Mouse (Mus musculus): Measurements from ENCODE around the gene Tmem202. TPM values are rescaled to one million over a fixed set of nuclear protein-coding genes. Genes with fewer than 3 reads are reported as not detected.

The Tmem202 gene
- polyA plus RNA-seq, 1 experiment from 2014 or later, result 0.94 TPM

DNA sequence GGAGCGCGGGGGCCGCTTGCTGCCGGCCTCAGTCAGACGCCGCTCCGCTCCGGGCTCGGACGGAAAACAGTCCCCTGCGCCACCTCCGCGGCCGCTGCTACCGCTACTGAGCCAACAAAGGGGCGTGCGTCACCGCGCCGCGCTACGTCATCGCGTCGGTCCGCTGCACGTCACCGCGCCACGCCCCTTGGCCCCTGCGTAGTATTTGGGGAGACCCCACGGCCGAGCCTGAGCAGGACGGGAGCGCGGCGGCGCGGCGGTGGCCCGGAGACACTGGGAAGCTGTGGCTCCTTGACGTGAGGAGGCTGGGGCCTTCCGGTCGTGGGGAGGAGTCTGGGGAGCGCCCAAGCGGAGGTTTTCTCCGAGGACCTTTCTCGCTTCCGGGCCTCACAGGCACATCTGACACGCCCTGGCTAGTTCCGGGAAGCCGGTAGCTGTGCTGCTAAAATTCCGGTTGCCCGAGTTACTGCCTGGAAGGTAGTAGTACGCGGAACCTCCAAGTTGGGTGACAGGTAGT, 53.0 kb downstream of the Tmem202 start, which contains the start of gene Arih1:
Arih1 (minus strand) TSS at position 70 of the 517 bp plus-strand sequence.
- H3K9me3 ChIP-seq (replicated peaks; ENCODE audit: control insufficient read depth, low read length, poor library complexity, severe bottlenecking), result no peaks in the 10 kb centered on the region
- no peaks in the 10 kb centered on the region for H3K36me3 ChIP-seq (ENCODE audit: control insufficient read depth, insufficient read depth, low read length)
- peak; percentile 99 for ATAC-seq
- WGBS, result under 1% methylated on average over 51 of the region's 56 CpGs
- peaks cover 24% of the 10 kb centered on the region for H3K4me1 ChIP-seq (ENCODE audit: control insufficient read depth, insufficient read depth, low read length)
- H3K27me3 ChIP-seq (ENCODE audit: control insufficient read depth, insufficient read depth, low read depth, low read length), result no peaks in the 10 kb centered on the region
- peak within 1 kb of the TSS; percentile 98 for H3K9ac ChIP-seq (ENCODE audit: low read depth, low read length)
- H3K4me2 ChIP-seq (ENCODE audit: low read length), result peak within 1 kb of the TSS; percentile 98
- peak within 1 kb of the TSS; percentile 99 for H3K27ac ChIP-seq (ENCODE audit: low read length)
- H3K4me3 ChIP-seq (ENCODE audit: low read depth, low read length), result peak within 1 kb of the TSS; percentile 100

DNA sequence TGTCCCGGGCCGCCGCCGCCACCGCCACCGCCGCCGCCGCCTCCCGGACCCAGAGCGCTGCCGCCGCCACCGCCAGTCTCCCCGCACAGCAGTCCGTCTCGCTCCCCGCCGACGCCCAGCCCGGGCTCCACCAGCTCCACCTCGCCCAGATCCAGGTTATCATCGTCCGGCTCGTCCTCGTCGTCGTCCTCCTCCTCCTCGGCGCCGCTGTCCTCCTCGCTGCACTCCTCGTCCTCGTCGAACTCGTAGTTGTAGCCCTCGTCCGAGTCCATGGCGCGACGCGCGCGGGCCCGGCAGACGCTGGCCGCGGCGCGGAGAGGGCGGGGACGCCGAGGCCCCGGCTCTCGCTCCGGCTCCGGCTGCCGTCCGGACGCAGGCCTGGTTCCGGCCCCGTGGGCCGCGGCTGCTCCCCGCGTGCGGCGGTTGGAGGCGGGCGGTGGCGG, 53.5 kb downstream of the Tmem202 start:
- no peaks in the 10 kb centered on the region for H3K36me3 ChIP-seq (ENCODE audit: control insufficient read depth, insufficient read depth, low read length)
- peak overlapping the region; percentile 98 for H3K4me2 ChIP-seq (ENCODE audit: low read length)
- peak overlapping the region; percentile 99 for H3K27ac ChIP-seq (ENCODE audit: low read length)
- peak overlapping the region; percentile 100 for H3K4me3 ChIP-seq (ENCODE audit: low read depth, low read length)
- peak; percentile 74; the same call in 1 of the 2 replicates for ATAC-seq
- peaks cover 24% of the 10 kb centered on the region for H3K4me1 ChIP-seq (ENCODE audit: control insufficient read depth, insufficient read depth, low read length)
- H3K9ac ChIP-seq (ENCODE audit: low read depth, low read length), result peak overlapping the region; percentile 98
- H3K9me3 ChIP-seq (replicated peaks; ENCODE audit: control insufficient read depth, low read length, poor library complexity, severe bottlenecking), result no peaks in the 10 kb centered on the region
- H3K27me3 ChIP-seq (ENCODE audit: control insufficient read depth, insufficient read depth, low read depth, low read length), result no peaks in the 10 kb centered on the region
- under 1% methylated on average over 29 of the region's 71 CpGs for WGBS

DNA sequence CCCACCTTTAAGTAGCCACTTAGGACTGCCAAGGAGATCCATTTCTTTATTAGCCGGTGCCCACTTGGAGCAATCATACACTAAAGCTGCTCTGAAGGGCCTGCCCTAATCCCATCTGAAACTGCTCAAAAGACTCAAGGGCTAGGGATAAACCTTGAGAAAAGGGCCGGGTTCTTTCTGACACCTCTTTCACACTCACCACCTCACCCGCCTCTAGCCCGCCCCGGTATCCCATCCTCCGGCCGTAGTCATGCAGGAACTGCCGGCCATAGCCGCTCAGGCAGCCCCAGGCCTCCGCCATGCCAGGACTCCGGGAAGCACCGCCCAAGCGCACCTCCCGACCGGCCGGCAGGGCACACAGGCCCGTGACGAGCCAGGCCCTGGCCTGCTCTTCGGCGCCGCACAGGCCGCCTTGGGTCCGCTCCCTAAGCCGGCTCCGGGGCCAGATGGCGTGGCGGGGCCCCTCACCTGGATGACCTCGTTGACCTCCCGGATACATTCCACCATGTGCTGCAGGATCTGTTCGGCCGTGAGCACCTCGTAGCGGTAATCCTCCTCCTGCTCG, 54.1 kb downstream of the Tmem202 start:
- Histone ChIP-seq H3K4me3 (ENCODE audit: low read depth, low read length) (peak overlapping the region; percentile 100), H3K9ac (ENCODE audit: low read depth, low read length) (peak overlapping the region; percentile 98), H3K4me2 (ENCODE audit: low read length) (peak overlapping the region; percentile 98), H3K27me3 (ENCODE audit: control insufficient read depth, insufficient read depth, low read depth, low read length) (no peaks in the 10 kb centered on the region), H3K27ac (ENCODE audit: low read length) (peak overlapping the region; percentile 99), H3K4me1 (ENCODE audit: control insufficient read depth, insufficient read depth, low read length) (peaks cover 24% of the 10 kb centered on the region), H3K9me3 (replicated peaks; ENCODE audit: control insufficient read depth, low read length, poor library complexity, severe bottlenecking) (no peaks in the 10 kb centered on the region), H3K36me3 (ENCODE audit: control insufficient read depth, insufficient read depth, low read length) (no peaks in the 10 kb centered on the region)
- ATAC-seq, result peak; percentile 33
- under 1% methylated on average over 34 of the region's 34 CpGs for WGBS

DNA sequence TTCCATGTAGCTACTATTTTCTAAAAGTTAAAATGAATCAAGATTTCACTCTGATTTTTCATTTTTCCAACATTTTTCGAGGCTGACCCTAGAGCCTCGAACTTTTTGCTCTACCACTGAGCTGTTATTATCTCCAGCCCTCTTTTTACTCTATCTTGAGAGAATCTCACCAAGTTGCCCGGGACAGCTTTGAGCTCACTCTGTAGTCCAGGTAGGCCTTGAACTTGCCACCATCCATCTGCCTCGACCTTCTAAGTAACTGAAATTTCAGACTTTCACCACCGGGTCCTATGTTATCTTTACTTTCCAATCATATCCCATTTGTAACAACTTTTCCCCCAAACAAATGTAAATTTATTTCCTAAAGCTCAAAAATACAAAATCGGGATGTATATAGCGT, 54.9 kb downstream of the Tmem202 start:
- Histone ChIP-seq H3K4me2 (ENCODE audit: low read length) (peak overlapping the region; percentile 98), H3K9me3 (replicated peaks; ENCODE audit: control insufficient read depth, low read length, poor library complexity, severe bottlenecking) (no peaks in the 10 kb centered on the region), H3K27ac (ENCODE audit: low read length) (no peak overlapping the region), H3K4me3 (ENCODE audit: low read depth, low read length) (peak overlapping the region; percentile 100), H3K4me1 (ENCODE audit: control insufficient read depth, insufficient read depth, low read length) (peaks cover 24% of the 10 kb centered on the region), H3K9ac (ENCODE audit: low read depth, low read length) (peak overlapping the region; percentile 98), H3K27me3 (ENCODE audit: control insufficient read depth, insufficient read depth, low read depth, low read length) (no peaks in the 10 kb centered on the region), H3K36me3 (ENCODE audit: control insufficient read depth, insufficient read depth, low read length) (no peaks in the 10 kb centered on the region)
- WGBS, result 17% methylated on average over 7 of the region's 7 CpGs
- ATAC-seq, result no peak

DNA sequence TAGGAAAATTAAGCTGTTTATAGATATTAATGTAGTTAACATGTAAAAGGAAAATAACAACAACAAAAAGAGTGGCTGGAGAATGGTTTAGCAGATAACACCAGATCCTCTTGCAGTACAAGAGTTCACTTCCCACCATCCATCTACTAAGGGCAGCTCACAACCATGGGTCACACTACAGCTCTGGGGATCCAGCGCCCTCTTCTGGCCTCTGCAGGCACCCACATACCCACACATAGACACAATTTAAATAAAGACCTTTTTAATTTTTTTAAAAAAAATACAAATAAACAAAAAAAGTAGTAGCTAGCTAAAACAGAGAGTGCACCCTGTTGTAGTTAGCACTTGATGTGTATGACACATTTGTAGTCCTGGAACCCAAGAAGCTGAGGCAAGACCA, 57.2 kb downstream of the Tmem202 start:
- no peak for ATAC-seq
- no peaks in the 10 kb centered on the region for H3K36me3 ChIP-seq (ENCODE audit: control insufficient read depth, insufficient read depth, low read length)
- H3K9ac ChIP-seq (ENCODE audit: low read depth, low read length), result no peak overlapping the region
- H3K27ac ChIP-seq (ENCODE audit: low read length), result no peak overlapping the region
- H3K27me3 ChIP-seq (ENCODE audit: control insufficient read depth, insufficient read depth, low read depth, low read length), result no peaks in the 10 kb centered on the region
- peak overlapping the region; percentile 25; the same call in 1 of the 2 replicates for H3K4me2 ChIP-seq (ENCODE audit: low read length)
- peaks cover 31% of the 10 kb centered on the region for H3K4me1 ChIP-seq (ENCODE audit: control insufficient read depth, insufficient read depth, low read length)
- no peak overlapping the region for H3K4me3 ChIP-seq (ENCODE audit: low read depth, low read length)
- no peaks in the 10 kb centered on the region for H3K9me3 ChIP-seq (replicated peaks; ENCODE audit: control insufficient read depth, low read length, poor library complexity, severe bottlenecking)
- 23% methylated on average over 1 of the region's 1 CpGs for WGBS

DNA sequence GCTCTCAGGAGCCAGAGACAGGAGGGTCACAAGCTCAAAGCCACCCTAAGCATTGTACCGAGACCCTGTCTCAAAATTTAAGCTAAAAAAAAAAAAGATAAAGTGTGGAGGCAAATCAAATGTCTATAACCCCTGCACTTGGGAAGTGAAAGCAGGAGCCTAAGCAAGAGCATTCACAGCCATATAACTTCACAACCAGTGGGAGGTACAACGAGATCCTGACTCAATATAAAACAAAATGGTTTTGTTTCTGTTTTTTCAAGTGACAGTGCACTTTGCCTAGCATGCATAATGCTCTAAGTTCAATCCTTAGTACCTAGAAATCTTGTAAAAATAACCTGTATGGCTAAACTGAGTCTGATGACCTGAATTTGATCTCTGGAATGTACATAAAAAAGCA, 63.0 kb downstream of the Tmem202 start:
- peaks cover 11% of the 10 kb centered on the region for H3K4me1 ChIP-seq (ENCODE audit: control insufficient read depth, insufficient read depth, low read length)
- H3K9me3 ChIP-seq (replicated peaks; ENCODE audit: control insufficient read depth, low read length, poor library complexity, severe bottlenecking), result no peaks in the 10 kb centered on the region
- no peak for ATAC-seq
- H3K27ac ChIP-seq (ENCODE audit: low read length), result no peak overlapping the region
- H3K4me2 ChIP-seq (ENCODE audit: low read length), result no peak overlapping the region
- H3K27me3 ChIP-seq (ENCODE audit: control insufficient read depth, insufficient read depth, low read depth, low read length), result no peaks in the 10 kb centered on the region
- H3K36me3 ChIP-seq (ENCODE audit: control insufficient read depth, insufficient read depth, low read length), result no peaks in the 10 kb centered on the region
- no peak overlapping the region for H3K4me3 ChIP-seq (ENCODE audit: low read depth, low read length)
- 96% methylated on average over 2 of the region's 2 CpGs for WGBS
- no peak overlapping the region for H3K9ac ChIP-seq (ENCODE audit: low read depth, low read length)

DNA sequence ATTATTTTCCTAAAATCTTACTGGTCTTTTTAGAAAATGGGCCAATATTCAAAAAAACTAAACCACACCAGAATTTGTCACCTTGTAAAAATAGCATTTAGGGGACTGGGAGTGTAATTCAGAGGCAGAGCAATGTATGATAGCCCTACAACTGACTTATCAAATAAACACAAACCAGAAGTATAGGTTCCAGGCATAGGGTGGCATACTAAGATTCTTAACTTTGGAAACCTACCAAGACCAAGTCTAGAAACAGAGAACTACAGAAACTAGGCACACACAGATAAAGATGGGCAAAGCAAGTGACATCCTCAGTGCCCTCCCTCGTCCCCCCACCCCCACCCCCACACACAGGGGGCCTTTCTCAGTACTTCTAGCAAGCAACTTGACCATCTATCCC, 64.8 kb downstream of the Tmem202 start:
- no peak overlapping the region for H3K27ac ChIP-seq (ENCODE audit: low read length)
- no peak for ATAC-seq
- H3K9me3 ChIP-seq (replicated peaks; ENCODE audit: control insufficient read depth, low read length, poor library complexity, severe bottlenecking), result no peaks in the 10 kb centered on the region
- H3K4me1 ChIP-seq (ENCODE audit: control insufficient read depth, insufficient read depth, low read length), result peaks cover 11% of the 10 kb centered on the region
- H3K4me3 ChIP-seq (ENCODE audit: low read depth, low read length), result no peak overlapping the region
- no peaks in the 10 kb centered on the region for H3K36me3 ChIP-seq (ENCODE audit: control insufficient read depth, insufficient read depth, low read length)
- WGBS, result 82% methylated on average over 1 of the region's 1 CpGs
- no peak overlapping the region for H3K9ac ChIP-seq (ENCODE audit: low read depth, low read length)
- no peak overlapping the region for H3K4me2 ChIP-seq (ENCODE audit: low read length)
- H3K27me3 ChIP-seq (ENCODE audit: control insufficient read depth, insufficient read depth, low read depth, low read length), result no peaks in the 10 kb centered on the region

DNA sequence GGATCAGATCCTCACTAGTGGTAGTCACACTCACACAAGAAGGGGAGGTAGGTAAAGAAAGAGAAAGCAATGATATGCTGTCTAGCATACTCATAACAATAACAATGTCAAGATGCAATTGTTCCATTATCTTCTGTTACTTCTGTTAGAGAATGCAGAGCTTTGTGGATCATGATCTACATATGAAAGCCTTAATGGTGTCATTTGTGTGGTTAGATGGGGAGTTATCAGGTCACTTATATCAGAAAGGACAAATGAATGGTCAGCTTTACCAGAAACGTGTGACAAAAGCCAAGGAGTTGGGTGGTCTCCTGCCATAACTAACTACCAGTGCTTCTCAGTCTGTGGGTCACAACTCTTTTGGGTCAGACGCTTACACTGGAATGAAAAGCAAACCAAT, 66.5 kb downstream of the Tmem202 start:
- Histone ChIP-seq H3K27me3 (ENCODE audit: control insufficient read depth, insufficient read depth, low read depth, low read length) (no peaks in the 10 kb centered on the region), H3K36me3 (ENCODE audit: control insufficient read depth, insufficient read depth, low read length) (no peaks in the 10 kb centered on the region), H3K9me3 (replicated peaks; ENCODE audit: control insufficient read depth, low read length, poor library complexity, severe bottlenecking) (no peaks in the 10 kb centered on the region), H3K4me2 (ENCODE audit: low read length) (no peak overlapping the region), H3K27ac (ENCODE audit: low read length) (no peak overlapping the region), H3K4me3 (ENCODE audit: low read depth, low read length) (no peak overlapping the region), H3K9ac (ENCODE audit: low read depth, low read length) (no peak overlapping the region), H3K4me1 (ENCODE audit: control insufficient read depth, insufficient read depth, low read length) (peaks cover 7% of the 10 kb centered on the region)
- WGBS, result 75% methylated on average over 2 of the region's 2 CpGs
- ATAC-seq, result no peak

DNA sequence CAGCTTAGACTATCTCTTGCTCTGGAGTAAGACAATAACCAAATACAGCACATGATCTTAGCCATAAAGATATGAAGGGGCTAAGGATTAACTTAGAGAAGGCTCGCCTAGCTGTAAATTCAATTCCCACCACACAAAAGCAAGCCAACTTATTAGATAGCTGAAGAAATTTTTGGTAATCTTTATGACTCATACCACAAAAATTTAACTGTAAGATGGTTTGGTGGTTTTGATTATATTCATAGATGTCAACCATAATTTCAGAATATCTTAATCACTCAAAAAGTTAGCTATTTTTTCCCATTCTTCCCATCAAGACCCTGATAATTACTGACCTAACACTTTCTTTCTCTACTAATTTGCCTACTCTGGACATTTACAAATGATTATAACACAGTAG, 70.2 kb downstream of the Tmem202 start:
- Histone ChIP-seq H3K4me3 (ENCODE audit: low read depth, low read length) (no peak overlapping the region), H3K4me1 (ENCODE audit: control insufficient read depth, insufficient read depth, low read length) (no peaks in the 10 kb centered on the region), H3K36me3 (ENCODE audit: control insufficient read depth, insufficient read depth, low read length) (no peaks in the 10 kb centered on the region), H3K27me3 (ENCODE audit: control insufficient read depth, insufficient read depth, low read depth, low read length) (no peaks in the 10 kb centered on the region), H3K9me3 (replicated peaks; ENCODE audit: control insufficient read depth, low read length, poor library complexity, severe bottlenecking) (no peaks in the 10 kb centered on the region), H3K4me2 (ENCODE audit: low read length) (no peak overlapping the region), H3K9ac (ENCODE audit: low read depth, low read length) (no peak overlapping the region), H3K27ac (ENCODE audit: low read length) (no peak overlapping the region)
- ATAC-seq, result no peak
- 78% methylated on average over 1 of the region's 1 CpGs for WGBS

All from midbrain, embryonic 16.5 days (tissue).